Mouse (Mus musculus): Measurements from ENCODE around the gene Galnt18. TPM values are rescaled to one million over a fixed set of nuclear protein-coding genes. Genes with fewer than 3 reads are reported as not detected.

Gene Galnt18
- polyA plus RNA-seq, 1 experiment from 2014 or later, result 13.6 TPM

DNA sequence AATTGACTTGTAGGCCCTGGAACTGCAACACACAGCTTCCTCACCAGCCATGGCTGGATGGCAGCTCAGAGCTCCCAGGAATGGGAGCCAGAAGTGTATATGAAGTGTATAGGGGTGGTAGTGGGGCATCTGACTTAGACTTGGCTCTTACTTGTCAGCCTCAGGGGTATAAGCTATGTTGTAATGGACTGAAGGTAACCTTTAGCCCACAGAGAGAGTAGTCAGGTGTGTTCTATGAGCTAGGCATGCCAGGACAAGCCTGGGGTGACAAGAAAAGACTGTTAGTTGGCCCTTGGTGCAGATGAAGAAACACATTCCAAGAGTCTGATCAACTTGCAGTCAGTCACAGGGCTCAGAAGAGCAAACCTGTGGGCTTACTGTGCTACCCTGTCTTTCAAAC, 78.0 kb downstream of the Galnt18 start:
- Histone ChIP-seq H3K36me3 (ENCODE audit: control insufficient read depth, insufficient read depth, low read length) (no peaks in the 10 kb centered on the region), H3K9ac (ENCODE audit: low read length) (no peak overlapping the region), H3K4me2 (ENCODE audit: low read length) (no peak overlapping the region), H3K27ac (replicated peaks in 1 of 2; ENCODE audit: control insufficient read depth in 1 of 2, insufficient read depth in 1 of 2, low read depth in 2 of 2, low read length in 2 of 2) (no peak overlapping the region), H3K9me3 (ENCODE audit: control insufficient read depth, low read length) (no peaks in the 10 kb centered on the region), H3K4me3 (ENCODE audit: control insufficient read depth in 1 of 2, insufficient read depth in 1 of 2, low read depth in 1 of 2, low read length in 2 of 2) (no peak overlapping the region), H3K4me1 (ENCODE audit: control insufficient read depth in 2 of 2, insufficient read depth in 2 of 2, low read length in 2 of 2) (peaks cover 7 to 13% of the 10 kb centered on the region in 2 experiments; a peak in 3 of 4 replicates), H3K27me3 (ENCODE audit: control insufficient read depth, insufficient read depth, low read length) (no peaks in the 10 kb centered on the region)
- no peak for ATAC-seq (ENCODE audit: insufficient number of reproducible peaks, insufficient read depth, low FRiP score, low read depth)

DNA sequence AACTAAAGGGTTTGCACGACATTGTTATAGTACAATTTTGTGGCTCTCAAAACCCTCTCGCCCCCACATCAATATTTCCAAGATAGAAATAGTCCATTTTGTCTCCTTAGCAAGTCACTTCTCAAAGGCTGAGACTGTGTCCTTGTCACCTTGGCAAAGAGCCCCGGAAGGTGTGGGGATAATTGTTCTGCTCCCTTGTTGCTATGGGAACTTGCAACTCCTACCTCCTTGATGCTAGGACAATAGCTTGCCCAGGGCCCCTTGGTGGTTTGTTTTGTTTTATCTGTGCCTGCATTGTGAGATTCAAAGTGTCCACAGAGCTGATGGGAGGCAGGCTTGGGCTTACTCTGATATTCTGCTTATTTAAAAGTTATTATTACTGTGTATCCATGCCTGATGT, 80.3 kb downstream of the Galnt18 start:
- ATAC-seq (ENCODE audit: insufficient number of reproducible peaks, insufficient read depth, low FRiP score, low read depth), result no peak
- 71% methylated on average over 3 of the region's 3 CpGs for WGBS
- no peak overlapping the region for H3K27ac ChIP-seq (replicated peaks in 1 of 2; ENCODE audit: control insufficient read depth in 1 of 2, insufficient read depth in 1 of 2, low read depth in 2 of 2, low read length in 2 of 2)

DNA sequence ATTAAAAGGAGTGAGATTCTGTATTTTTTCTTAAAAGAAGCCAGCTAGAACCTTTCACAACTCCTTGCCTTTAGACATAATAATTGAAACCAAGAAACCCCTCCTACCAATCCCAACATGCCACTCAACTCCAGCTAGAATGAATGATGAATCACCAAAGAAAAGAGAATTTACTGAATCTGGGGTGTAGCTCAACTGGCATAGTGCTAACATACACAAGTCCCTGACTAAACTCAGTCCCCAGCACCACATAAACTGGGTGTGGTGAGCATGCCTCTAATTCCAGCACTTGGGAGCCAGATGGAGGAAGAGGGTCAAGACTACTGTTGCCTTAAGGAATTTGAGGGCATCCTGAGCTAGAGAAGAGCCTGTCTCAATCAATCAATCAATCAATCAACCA, 83.6 kb downstream of the Galnt18 start:
- no peak overlapping the region for H3K27ac ChIP-seq (replicated peaks in 1 of 2; ENCODE audit: control insufficient read depth in 1 of 2, insufficient read depth in 1 of 2, low read depth in 2 of 2, low read length in 2 of 2)
- H3K27me3 ChIP-seq (ENCODE audit: control insufficient read depth, insufficient read depth, low read length), result no peaks in the 10 kb centered on the region
- peaks cover 32 to 36% of the 10 kb centered on the region in 2 experiments for H3K4me1 ChIP-seq (ENCODE audit: control insufficient read depth in 2 of 2, insufficient read depth in 2 of 2, low read length in 2 of 2)
- no peaks in the 10 kb centered on the region for H3K9me3 ChIP-seq (ENCODE audit: control insufficient read depth, low read length)
- no peak for ATAC-seq (ENCODE audit: insufficient number of reproducible peaks, insufficient read depth, low FRiP score, low read depth)
- H3K4me3 ChIP-seq (ENCODE audit: control insufficient read depth in 1 of 2, insufficient read depth in 1 of 2, low read depth in 1 of 2, low read length in 2 of 2), result no peak overlapping the region
- no peak overlapping the region for H3K4me2 ChIP-seq (ENCODE audit: low read length)
- H3K9ac ChIP-seq (ENCODE audit: low read length), result no peak overlapping the region
- H3K36me3 ChIP-seq (ENCODE audit: control insufficient read depth, insufficient read depth, low read length), result no peaks in the 10 kb centered on the region

More for the DNA sequence above, 80.3 kb downstream of the Galnt18 start:
- H3K36me3 ChIP-seq (ENCODE audit: control insufficient read depth, insufficient read depth, low read length), result no peaks in the 10 kb centered on the region
- no peak overlapping the region for H3K4me2 ChIP-seq (ENCODE audit: low read length)
- H3K9me3 ChIP-seq (ENCODE audit: control insufficient read depth, low read length), result no peaks in the 10 kb centered on the region
- H3K27me3 ChIP-seq (ENCODE audit: control insufficient read depth, insufficient read depth, low read length), result no peaks in the 10 kb centered on the region
- peaks cover 9 to 18% of the 10 kb centered on the region in 2 experiments for H3K4me1 ChIP-seq (ENCODE audit: control insufficient read depth in 2 of 2, insufficient read depth in 2 of 2, low read length in 2 of 2)
- H3K4me3 ChIP-seq (ENCODE audit: control insufficient read depth in 1 of 2, insufficient read depth in 1 of 2, low read depth in 1 of 2, low read length in 2 of 2), result no peak overlapping the region
- no peak overlapping the region for H3K9ac ChIP-seq (ENCODE audit: low read length)

DNA sequence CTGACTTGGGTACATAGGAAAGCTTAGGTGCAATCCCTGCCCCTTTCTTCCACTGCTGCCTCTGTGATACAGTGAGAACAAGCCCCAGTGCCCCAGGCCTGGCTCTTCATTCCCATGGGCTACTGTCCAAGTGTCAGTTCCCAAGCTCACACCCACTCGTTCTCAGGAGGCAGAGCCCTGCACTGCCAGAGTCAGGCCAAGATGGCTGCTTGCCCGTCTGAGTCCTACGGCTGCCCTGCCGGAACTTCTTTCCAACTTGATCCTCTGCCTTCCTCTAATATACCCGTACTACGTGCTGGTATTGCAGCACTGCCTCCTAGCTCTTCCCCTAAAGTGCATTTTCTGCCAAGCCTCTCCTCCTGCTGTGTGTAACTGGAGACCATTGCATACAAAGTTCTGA, 85.5 kb downstream of the Galnt18 start:
- Histone ChIP-seq H3K9me3 (ENCODE audit: control insufficient read depth, low read length) (no peaks in the 10 kb centered on the region), H3K4me3 (ENCODE audit: control insufficient read depth in 1 of 2, insufficient read depth in 1 of 2, low read depth in 1 of 2, low read length in 2 of 2) (no peak overlapping the region), H3K4me1 (ENCODE audit: control insufficient read depth in 2 of 2, insufficient read depth in 2 of 2, low read length in 2 of 2) (peaks cover 26 to 28% of the 10 kb centered on the region in 2 experiments), H3K27me3 (ENCODE audit: control insufficient read depth, insufficient read depth, low read length) (no peaks in the 10 kb centered on the region), H3K36me3 (ENCODE audit: control insufficient read depth, insufficient read depth, low read length) (no peaks in the 10 kb centered on the region), H3K9ac (ENCODE audit: low read length) (no peak overlapping the region), H3K4me2 (ENCODE audit: low read length) (no peak overlapping the region), H3K27ac (replicated peaks in 1 of 2; ENCODE audit: control insufficient read depth in 1 of 2, insufficient read depth in 1 of 2, low read depth in 2 of 2, low read length in 2 of 2) (peak overlapping the region in 1 of 2 experiments; percentile 90; a peak in 2 of 4 replicates)
- ATAC-seq (ENCODE audit: insufficient number of reproducible peaks, insufficient read depth, low FRiP score, low read depth), result no peak
- 65% methylated on average over 6 of the region's 6 CpGs for WGBS

DNA sequence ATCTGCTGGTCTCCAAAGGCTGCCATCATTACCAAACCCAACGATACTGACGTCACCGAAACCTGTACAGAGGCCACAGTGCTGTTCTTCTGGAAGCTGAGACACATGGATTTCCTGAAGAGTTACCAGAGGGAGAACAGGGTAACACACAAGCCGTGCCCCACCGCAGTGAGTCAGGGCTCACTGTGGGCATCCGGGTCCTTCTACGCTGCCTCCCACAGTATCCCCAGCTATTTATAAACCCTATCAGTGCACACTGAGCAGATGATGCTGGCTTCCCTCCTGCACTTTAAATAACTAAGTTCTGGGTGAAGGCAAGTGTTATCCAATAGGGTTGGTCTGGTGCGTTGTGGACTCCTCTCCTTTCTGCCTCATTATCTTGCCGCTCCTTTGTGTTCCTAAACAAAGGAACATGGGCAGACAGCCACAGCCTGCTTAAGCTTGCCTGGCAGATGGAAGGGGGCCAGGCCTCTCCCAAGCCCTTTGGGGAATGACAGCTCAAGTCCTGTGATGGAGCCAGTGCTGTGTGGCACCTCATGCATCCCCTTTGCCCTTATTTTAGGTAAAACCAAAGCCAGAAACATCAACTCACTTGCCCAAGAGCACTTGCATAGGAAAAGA, 87.0 kb downstream of the Galnt18 start:
- WGBS, result 45% methylated on average over 9 of the region's 9 CpGs
- Histone ChIP-seq H3K27ac (replicated peaks in 1 of 2; ENCODE audit: control insufficient read depth in 1 of 2, insufficient read depth in 1 of 2, low read depth in 2 of 2, low read length in 2 of 2) (peak overlapping the region; percentile 81 to 90), H3K9ac (ENCODE audit: low read length) (no peak overlapping the region; the same call in 1 of the 2 replicates), H3K27me3 (ENCODE audit: control insufficient read depth, insufficient read depth, low read length) (no peaks in the 10 kb centered on the region), H3K36me3 (ENCODE audit: control insufficient read depth, insufficient read depth, low read length) (no peaks in the 10 kb centered on the region), H3K4me2 (ENCODE audit: low read length) (peak overlapping the region; percentile 48), H3K9me3 (ENCODE audit: control insufficient read depth, low read length) (no peaks in the 10 kb centered on the region), H3K4me1 (ENCODE audit: control insufficient read depth in 2 of 2, insufficient read depth in 2 of 2, low read length in 2 of 2) (peaks cover 26 to 28% of the 10 kb centered on the region in 2 experiments), H3K4me3 (ENCODE audit: control insufficient read depth in 1 of 2, insufficient read depth in 1 of 2, low read depth in 1 of 2, low read length in 2 of 2) (no peak overlapping the region)
- peak; percentile 75 for ATAC-seq (ENCODE audit: insufficient number of reproducible peaks, insufficient read depth, low FRiP score, low read depth)

DNA sequence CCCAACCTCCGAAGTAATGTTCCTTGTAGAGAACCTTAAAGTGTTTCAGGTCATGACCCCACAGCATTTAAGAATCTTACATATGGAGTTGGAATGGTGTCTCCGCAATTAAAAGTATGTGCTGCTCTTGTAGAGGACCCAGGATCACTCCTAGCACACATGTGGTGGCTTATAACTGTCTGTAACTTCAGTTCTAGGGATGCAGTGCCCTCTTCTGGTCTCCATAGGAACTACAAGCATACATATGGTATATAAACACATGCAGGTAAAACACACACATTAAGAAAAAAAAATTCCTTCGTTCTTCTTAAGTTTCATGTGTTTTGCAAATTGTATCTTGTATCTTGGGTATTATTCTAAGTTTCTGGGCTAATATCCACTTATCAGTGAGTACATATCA, 99.7 kb downstream of the Galnt18 start:
- H3K27me3 ChIP-seq (ENCODE audit: control insufficient read depth, insufficient read depth, low read length), result no peaks in the 10 kb centered on the region
- WGBS, result 91% methylated on average over 3 of the region's 3 CpGs
- H3K4me1 ChIP-seq (ENCODE audit: control insufficient read depth in 2 of 2, insufficient read depth in 2 of 2, low read length in 2 of 2), result peaks cover 10 to 23% of the 10 kb centered on the region in 2 experiments
- no peak overlapping the region for H3K4me2 ChIP-seq (ENCODE audit: low read length)
- no peak overlapping the region for H3K9ac ChIP-seq (ENCODE audit: low read length)
- no peaks in the 10 kb centered on the region for H3K36me3 ChIP-seq (ENCODE audit: control insufficient read depth, insufficient read depth, low read length)
- ATAC-seq (ENCODE audit: insufficient number of reproducible peaks, insufficient read depth, low FRiP score, low read depth), result no peak
- H3K4me3 ChIP-seq (ENCODE audit: control insufficient read depth in 1 of 2, insufficient read depth in 1 of 2, low read depth in 1 of 2, low read length in 2 of 2), result no peak overlapping the region
- peaks cover 3% of the 10 kb centered on the region; the same call in 1 of the 2 replicates for H3K9me3 ChIP-seq (ENCODE audit: control insufficient read depth, low read length)
- no peak overlapping the region for H3K27ac ChIP-seq (replicated peaks in 1 of 2; ENCODE audit: control insufficient read depth in 1 of 2, insufficient read depth in 1 of 2, low read depth in 2 of 2, low read length in 2 of 2)

DNA sequence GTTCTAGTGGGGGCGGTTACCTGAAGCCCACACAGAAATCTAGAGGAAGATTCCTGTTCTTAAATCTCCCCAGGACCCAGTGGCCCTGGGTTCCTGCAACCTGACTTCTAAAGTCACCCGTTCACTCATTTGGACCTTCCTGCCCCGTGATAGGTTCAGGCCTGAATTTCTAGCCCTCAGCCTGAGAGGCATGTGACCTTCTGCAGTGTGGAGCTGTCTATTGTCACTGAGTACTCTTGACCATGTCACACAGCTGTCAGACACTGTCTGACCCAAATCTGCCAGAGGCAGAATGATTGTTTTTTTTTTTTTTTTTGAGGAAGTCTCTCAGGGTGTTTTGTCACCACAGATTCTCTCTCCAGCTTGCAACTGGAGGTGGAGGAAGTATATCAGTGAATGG, 103.3 kb downstream of the Galnt18 start:
- Histone ChIP-seq H3K4me1 (ENCODE audit: control insufficient read depth in 2 of 2, insufficient read depth in 2 of 2, low read length in 2 of 2) (peaks cover 14 to 29% of the 10 kb centered on the region in 2 experiments), H3K27me3 (ENCODE audit: control insufficient read depth, insufficient read depth, low read length) (no peaks in the 10 kb centered on the region), H3K4me2 (ENCODE audit: low read length) (no peak overlapping the region), H3K27ac (replicated peaks in 1 of 2; ENCODE audit: control insufficient read depth in 1 of 2, insufficient read depth in 1 of 2, low read depth in 2 of 2, low read length in 2 of 2) (no peak overlapping the region), H3K4me3 (ENCODE audit: control insufficient read depth in 1 of 2, insufficient read depth in 1 of 2, low read depth in 1 of 2, low read length in 2 of 2) (no peak overlapping the region), H3K9me3 (ENCODE audit: control insufficient read depth, low read length) (peaks cover 3% of the 10 kb centered on the region; the same call in 1 of the 2 replicates), H3K9ac (ENCODE audit: low read length) (no peak overlapping the region), H3K36me3 (ENCODE audit: control insufficient read depth, insufficient read depth, low read length) (no peaks in the 10 kb centered on the region)
- WGBS, result 34% methylated on average over 3 of the region's 3 CpGs
- peak; percentile 58; the same call in 1 of the 2 replicates for ATAC-seq (ENCODE audit: insufficient number of reproducible peaks, insufficient read depth, low FRiP score, low read depth)

DNA sequence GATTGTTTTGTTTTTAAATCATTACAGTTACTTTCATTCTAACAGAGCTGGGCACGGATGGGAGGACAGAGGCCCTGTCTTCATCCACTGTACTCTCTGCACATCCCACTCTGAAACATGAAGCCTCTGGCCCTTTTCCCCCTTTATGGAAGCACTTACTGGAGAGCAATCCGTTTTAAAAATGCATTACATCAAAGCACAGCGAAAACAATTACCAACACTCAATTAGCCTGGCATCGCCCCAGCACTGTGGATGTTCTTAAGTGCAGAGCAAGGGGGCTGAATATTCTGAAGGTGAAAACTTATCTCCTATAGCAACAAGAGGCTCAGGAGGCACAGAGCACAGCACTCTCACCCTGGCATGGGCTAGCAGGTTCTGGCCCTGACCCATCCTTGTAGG, 107.3 kb downstream of the Galnt18 start:
- Histone ChIP-seq H3K4me1 (ENCODE audit: control insufficient read depth in 2 of 2, insufficient read depth in 2 of 2, low read length in 2 of 2) (peaks cover 14 to 22% of the 10 kb centered on the region in 2 experiments), H3K27ac (replicated peaks in 1 of 2; ENCODE audit: control insufficient read depth in 1 of 2, insufficient read depth in 1 of 2, low read depth in 2 of 2, low read length in 2 of 2) (no peak overlapping the region), H3K9ac (ENCODE audit: low read length) (no peak overlapping the region), H3K36me3 (ENCODE audit: control insufficient read depth, insufficient read depth, low read length) (no peaks in the 10 kb centered on the region), H3K27me3 (ENCODE audit: control insufficient read depth, insufficient read depth, low read length) (no peaks in the 10 kb centered on the region), H3K4me3 (ENCODE audit: control insufficient read depth in 1 of 2, insufficient read depth in 1 of 2, low read depth in 1 of 2, low read length in 2 of 2) (no peak overlapping the region), H3K9me3 (ENCODE audit: control insufficient read depth, low read length) (no peaks in the 10 kb centered on the region), H3K4me2 (ENCODE audit: low read length) (no peak overlapping the region)
- ATAC-seq (ENCODE audit: insufficient number of reproducible peaks, insufficient read depth, low FRiP score, low read depth), result no peak
- WGBS, result 66% methylated on average over 4 of the region's 4 CpGs
